Mouse (Mus musculus) heart, adult 2 months (tissue): ENCODE measurements around the gene Khdrbs2. TPM values are rescaled to one million over a fixed set of nuclear protein-coding genes. Genes with fewer than 3 reads are reported as not detected.

Experiments
- DNase-seq, 2 experiments: peaks; one replicate each; pipeline ENCODE4 v3.0.0; 2021
- H3K27ac ChIP-seq: fragments of 200-600 bp; 2 replicates; pipeline ENCODE4 v1.8.1; 2022
- H3K27me3 ChIP-seq: fragments of 200-500 bp; 2 replicates; pipeline ENCODE4 v1.6.1; 2012; ENCODE audit warnings: mild to moderate bottlenecking, low read length, inconsistent platforms, mixed read lengths; ENCODE audit not compliant: control insufficient read depth, insufficient read depth
- H3K36me3 ChIP-seq: fragments of 200-500 bp; 2 replicates; pipeline ENCODE4 v1.6.1; 2012; ENCODE audit warnings: low read length, inconsistent platforms; ENCODE audit not compliant: control insufficient read depth, insufficient read depth
- H3K4me1 ChIP-seq: fragments of 200-500 bp; 2 replicates; pipeline ENCODE4 v1.6.1; 2011; ENCODE audit warnings: low read length; ENCODE audit not compliant: control insufficient read depth, insufficient read depth
- H3K4me3 ChIP-seq: fragments of 200-600 bp; 2 replicates; pipeline ENCODE4 v1.8.1; 2022
- H3K79me2 ChIP-seq: fragments of 200-500 bp; replicated peaks from 2 replicates; pipeline ENCODE4 v1.6.1; 2012; ENCODE audit warnings: mild to moderate bottlenecking, inconsistent platforms, low read length, moderate library complexity, mixed read lengths; ENCODE audit not compliant: control insufficient read depth, insufficient read depth
- H3K9ac ChIP-seq: fragments of 200-500 bp; 2 replicates; pipeline ENCODE4 v1.6.1; 2012; ENCODE audit warnings: low read depth, mild to moderate bottlenecking, control low read depth, inconsistent platforms, low read length, mixed read lengths
- CTCF ChIP-seq: fragments of 200-600 bp; IDR thresholded peaks from 2 replicates; pipeline ENCODE4 v1.8.1; 2022; ENCODE audit warnings: antibody characterized with exemption, mild to moderate bottlenecking, moderate library complexity
- EP300 ChIP-seq: fragments of 200-500 bp; IDR thresholded peaks from 2 replicates; pipeline ENCODE4 v1.6.1; 2011; ENCODE audit warnings: low read depth, low read length, control low read depth; ENCODE audit not compliant: insufficient read depth
- POLR2A ChIP-seq: fragments of 200-500 bp; IDR thresholded peaks from 2 replicates; pipeline ENCODE4 v1.6.1; 2011; ENCODE audit warnings: mild to moderate bottlenecking, low read depth, low read length, control low read depth; ENCODE audit not compliant: insufficient read depth
- WGBS: fragments of 180-500 bp; shearing (Covaris S2); methylation state at CpG from one replicate; pipeline ENCODE4 v1.1.7; 2018; 5-methylcytosine and 5-hydroxymethylcytosine counted together
- intact Hi-C: fragments of 180-260 bp; cut with DNase I; formaldehyde crosslinking; loops from one replicate; pipeline ENCODE4 v1.15.1; 2025
- polyA plus RNA-seq: library from polyadenylated mRNA; depleted of rRNA; stranded (reverse); fragments of >200 nt; gene quantifications from 2 replicates; pipeline ENCODE4 v1.2.3, GENCODE M21; 2012
- total RNA-seq, 2 experiments: library from RNA; stranded (reverse); gene quantifications; 2 replicates each; pipeline ENCODE4 v1.2.3; 2021

The Khdrbs2 gene
- total and polyA plus RNA-seq, 3 experiments, result 0.08 TPM; not detected in 2

DNA sequence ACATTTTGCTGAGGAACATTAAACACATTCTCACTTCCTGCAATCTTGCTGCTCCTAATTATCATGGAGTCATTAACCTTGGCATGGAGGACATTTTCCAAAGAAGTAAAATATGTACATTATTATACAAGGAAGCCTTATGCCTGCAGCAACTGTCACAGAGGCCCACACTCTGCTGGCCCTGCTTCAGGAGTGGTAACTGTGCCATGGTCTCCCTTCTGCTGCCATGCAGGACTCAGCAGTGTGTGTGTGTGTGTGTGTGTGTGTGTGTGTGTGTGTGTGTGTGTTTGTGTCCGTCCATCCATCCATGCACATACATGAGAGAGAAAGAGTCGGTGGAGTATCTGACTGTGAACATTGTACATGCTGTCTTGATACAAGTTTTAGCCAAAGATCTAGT, 396.4 kb downstream of the Khdrbs2 start:
- Histone ChIP-seq H3K27me3 (no peaks in the 10 kb centered on the region), H3K27ac (no peak overlapping the region), H3K9ac (no peak overlapping the region), H3K36me3 (no peaks in the 10 kb centered on the region), H3K4me1 (no peaks in the 10 kb centered on the region), H3K79me2 (no peaks in the 10 kb centered on the region), H3K4me3 (no peak overlapping the region)
- TF ChIP-seq POLR2A, result no peak
- no peak for TF ChIP-seq EP300
- TF ChIP-seq CTCF, result no peak
- 79% methylated on average over 2 of the region's 2 CpGs for WGBS
- no peak for DNase-seq
- intact Hi-C loops, result no loop called here

DNA sequence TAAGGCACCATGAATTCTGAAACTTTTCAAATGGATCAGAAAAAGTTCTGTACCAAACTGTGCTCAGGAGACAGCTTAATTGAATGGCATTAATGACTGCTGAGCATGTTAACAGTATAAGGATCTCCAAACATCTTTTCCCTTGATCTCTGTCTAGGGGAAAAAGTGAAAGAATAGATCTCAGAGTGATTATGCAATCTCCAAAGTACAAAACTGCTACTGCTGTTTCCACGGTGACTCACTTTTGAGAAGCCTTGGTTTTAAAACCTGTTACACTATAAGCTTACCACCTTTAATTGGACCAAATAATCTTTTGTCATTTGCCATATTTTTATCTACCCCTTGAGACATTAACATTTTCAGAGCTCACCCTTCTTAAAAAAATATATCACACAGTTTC, 453.5 kb downstream of the Khdrbs2 start:
- DNase-seq, result no peak
- Histone ChIP-seq H3K4me1 (no peaks in the 10 kb centered on the region), H3K4me3 (no peak overlapping the region), H3K27me3 (no peaks in the 10 kb centered on the region), H3K9ac (no peak overlapping the region), H3K27ac (no peak overlapping the region), H3K79me2 (no peaks in the 10 kb centered on the region), H3K36me3 (no peaks in the 10 kb centered on the region)
- WGBS, result 95% methylated on average over 1 of the region's 1 CpGs
- TF ChIP-seq CTCF (no peak), POLR2A (no peak), EP300 (no peak)
- intact Hi-C loops, result no loop called here

DNA sequence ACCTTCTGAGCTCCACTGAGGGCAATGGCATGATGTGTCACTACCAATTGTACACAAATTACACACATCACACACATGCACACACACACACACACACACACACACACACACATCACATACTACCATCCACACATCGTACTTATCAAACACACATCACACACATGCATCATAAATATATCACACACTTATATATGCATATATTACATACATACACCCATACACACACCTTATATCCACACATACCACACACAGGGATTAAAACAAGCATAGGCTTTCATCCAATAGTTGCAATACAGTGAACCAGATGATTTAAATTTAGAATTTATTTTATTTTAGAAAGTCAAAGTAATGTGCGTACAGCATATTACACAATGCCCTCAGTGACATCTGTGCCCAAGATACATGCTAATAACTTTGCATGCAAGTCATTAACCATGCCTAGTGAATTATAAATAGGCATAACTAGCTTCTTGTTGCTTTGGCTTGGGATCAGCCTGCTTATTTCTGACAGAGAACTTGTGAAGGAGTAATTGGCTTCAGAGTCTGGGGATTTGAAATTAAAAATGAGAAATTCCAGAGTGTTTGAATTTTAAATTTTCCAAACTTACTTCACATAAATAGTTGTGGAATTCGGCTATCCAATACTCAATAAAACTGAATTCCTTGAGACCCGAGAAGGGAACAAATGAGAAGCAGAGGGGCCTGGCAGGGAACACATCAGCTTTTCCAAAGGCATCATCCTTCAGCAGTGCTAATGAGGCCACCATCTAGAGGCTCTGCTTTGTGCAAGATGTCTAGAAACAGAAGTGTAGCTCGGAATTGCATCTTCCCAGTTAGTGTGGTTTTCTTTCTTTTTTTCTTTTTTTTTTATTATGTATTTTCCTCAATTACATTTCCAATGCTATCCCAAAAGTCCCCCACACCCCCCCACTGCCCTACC, 460.2 kb downstream of the Khdrbs2 start:
- Histone ChIP-seq H3K4me3 (no peak overlapping the region), H3K79me2 (no peaks in the 10 kb centered on the region), H3K27ac (no peak overlapping the region), H3K27me3 (no peaks in the 10 kb centered on the region), H3K36me3 (no peaks in the 10 kb centered on the region), H3K4me1 (no peaks in the 10 kb centered on the region), H3K9ac (no peak overlapping the region)
- no peak for DNase-seq
- 77% methylated on average over 5 of the region's 5 CpGs for WGBS
- TF ChIP-seq EP300 (no peak), POLR2A (no peak), CTCF (no peak)
- intact Hi-C loops, result no loop called here

DNA sequence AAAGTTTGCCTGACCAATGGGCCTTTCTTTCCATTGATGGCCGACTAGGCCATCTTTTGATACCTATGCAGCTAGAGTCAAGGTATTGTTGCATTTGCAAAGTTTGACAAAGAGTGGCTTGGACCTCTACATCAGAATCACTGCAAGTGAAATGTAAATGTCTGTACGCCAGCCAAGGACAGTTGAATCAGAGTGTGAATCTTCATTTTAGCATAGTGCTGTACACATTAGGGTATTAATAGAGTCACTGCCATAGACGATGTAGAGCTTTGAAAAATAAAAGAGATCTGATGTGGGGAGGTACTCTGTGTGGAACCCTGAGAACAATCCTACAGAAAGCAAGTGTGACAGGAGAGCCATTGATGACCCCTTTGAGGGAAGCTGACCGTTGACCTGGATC, 460.9 kb downstream of the Khdrbs2 start:
- intact Hi-C loops, result no loop called here
- Histone ChIP-seq H3K4me3 (no peak overlapping the region), H3K4me1 (no peaks in the 10 kb centered on the region), H3K27me3 (no peaks in the 10 kb centered on the region), H3K36me3 (no peaks in the 10 kb centered on the region), H3K27ac (no peak overlapping the region), H3K9ac (no peak overlapping the region), H3K79me2 (no peaks in the 10 kb centered on the region)
- no peak for DNase-seq
- TF ChIP-seq POLR2A, result no peak
- no peak for TF ChIP-seq EP300
- no peak for TF ChIP-seq CTCF
- WGBS, result 76% methylated on average over 4 of the region's 4 CpGs

DNA sequence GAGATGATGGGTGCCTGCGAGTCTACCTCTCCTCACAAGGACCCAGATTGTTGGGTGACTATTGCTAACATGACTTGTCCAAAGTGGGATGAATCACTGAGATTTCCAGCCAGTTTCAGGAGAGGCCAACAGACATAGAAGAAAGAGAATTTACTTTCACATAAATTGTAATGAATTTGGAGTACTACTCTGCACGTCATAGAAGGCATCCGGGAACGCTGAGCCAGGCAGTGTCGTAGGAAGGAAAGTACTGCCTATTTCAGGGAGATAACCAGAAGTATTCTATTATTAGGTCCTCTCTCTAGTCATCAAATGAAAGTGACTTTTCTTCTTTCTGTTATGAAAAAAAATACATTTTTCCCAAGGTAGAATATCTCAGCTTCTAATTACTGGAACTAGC, 466.6 kb downstream of the Khdrbs2 start:
- no peaks in the 10 kb centered on the region for H3K27me3 ChIP-seq
- H3K36me3 ChIP-seq, result no peaks in the 10 kb centered on the region
- no peaks in the 10 kb centered on the region for H3K4me1 ChIP-seq
- no peaks in the 10 kb centered on the region for H3K79me2 ChIP-seq
- no peak overlapping the region for H3K4me3 ChIP-seq
- H3K9ac ChIP-seq, result no peak overlapping the region
- WGBS, result 70% methylated on average over 5 of the region's 5 CpGs
- no peak for DNase-seq
- TF ChIP-seq CTCF (no peak), POLR2A (no peak), EP300 (no peak)
- no peak overlapping the region for H3K27ac ChIP-seq
- intact Hi-C loops, result no loop called here

DNA sequence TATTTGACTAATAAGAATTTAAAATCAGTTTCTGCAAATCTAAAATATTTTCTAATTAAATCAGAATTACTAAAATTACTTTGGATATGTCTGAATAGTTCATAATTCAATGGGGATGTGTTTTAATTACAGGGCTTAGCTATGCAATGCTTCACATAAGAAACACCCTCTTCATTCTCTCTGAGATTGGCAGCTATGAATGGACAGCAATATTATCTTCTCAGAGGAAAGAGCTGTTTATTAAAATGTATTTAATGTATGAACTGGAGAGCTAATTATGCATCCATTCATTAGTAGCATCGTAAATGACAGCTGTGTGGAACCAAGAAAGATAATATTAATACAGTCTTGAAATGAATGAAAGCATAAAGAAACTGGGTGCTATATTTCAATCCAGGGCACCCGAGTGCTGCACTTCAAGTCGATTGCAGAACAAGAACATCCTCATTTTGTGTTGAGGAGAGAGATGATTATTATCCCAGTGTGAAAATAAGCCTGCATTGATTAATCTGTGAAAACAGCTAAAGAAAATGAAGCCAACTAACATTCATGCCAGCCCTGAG, 477.2 kb downstream of the Khdrbs2 start:
- WGBS, result 70% methylated on average over 3 of the region's 3 CpGs
- TF ChIP-seq POLR2A (no peak), EP300 (no peak), CTCF (no peak)
- intact Hi-C loops, result no loop called here

More for the DNA sequence above, 477.2 kb downstream of the Khdrbs2 start:
- Histone ChIP-seq H3K4me3 (no peak overlapping the region), H3K79me2 (no peaks in the 10 kb centered on the region), H3K4me1 (no peaks in the 10 kb centered on the region), H3K27me3 (no peaks in the 10 kb centered on the region), H3K27ac (no peak overlapping the region), H3K36me3 (no peaks in the 10 kb centered on the region), H3K9ac (no peak overlapping the region)
- no peak for DNase-seq
